Mouse (Mus musculus) testis, adult 10 weeks (tissue): ENCODE data around the gene Esp1. TPM values are rescaled to one million over a fixed set of nuclear protein-coding genes. Genes with fewer than 3 reads are reported as not detected.

ENCODE experiments used
- polyA plus RNA-seq: library from polyadenylated mRNA; stranded (reverse); fragments of 350-450 nt; fragmentation: Illumina TruSeq; extraction: RNeasy Lipid Tissue Mini Kit (QIAGEN cat#74804); gene quantifications from one replicate; pipeline ENCODE4 v1.2.3, GENCODE M21; 2014; ENCODE audit warnings: low read depth, low replicate concordance

Gene Esp1
- polyA plus RNA-seq: not detected

GRCm38 (mm10) chr17:40726820-40727219, at the start of gene Esp1:
Gene Esp1, plus strand, starts transcription at chr17:40727120.

Other genes with a start within 250 kb of the Esp1 start
- gene Esp8, start 207.1 kb upstream of the Esp1 start, polyA plus RNA-seq: not detected
- not detected for gene Esp6, start 165.6 kb upstream of the Esp1 start, polyA plus RNA-seq
- not detected for gene Esp4, start 128.5 kb upstream of the Esp1 start, polyA plus RNA-seq
- not detected for gene Esp3, start 95.0 kb upstream of the Esp1 start, polyA plus RNA-seq
- 9,128 TPM for gene Crisp2, start 79.9 kb downstream of the Esp1 start, polyA plus RNA-seq
- not detected for gene Rhag, start 84.0 kb downstream of the Esp1 start, polyA plus RNA-seq
- gene 9130008F23Rik, start 153.4 kb downstream of the Esp1 start, polyA plus RNA-seq: 0.18 TPM
- not detected for gene Glyatl3, start 187.2 kb downstream of the Esp1 start, polyA plus RNA-seq
- gene Mut, start 207.6 kb downstream of the Esp1 start, polyA plus RNA-seq: 19.6 TPM
- gene Cenpq, start 207.9 kb downstream of the Esp1 start, polyA plus RNA-seq: 77.4 TPM